Mouse (Mus musculus) spleen, adult 2 months (tissue): Measurements from ENCODE around the gene Gm42688.

ENCODE experiments used
- CTCF ChIP-seq: fragments of 200-500 bp; IDR thresholded peaks from 2 replicates; pipeline ENCODE4 v1.5.1; 2011; ENCODE audit warnings: mild to moderate bottlenecking, inconsistent platforms; ENCODE audit not compliant: insufficient read depth, insufficient read length, insufficient replicate concordance; ENCODE audit errors: extremely low read depth
- POLR2A ChIP-seq: fragments of 200-500 bp; IDR thresholded peaks from 2 replicates; pipeline ENCODE4 v1.6.1; 2011; ENCODE audit warnings: low read depth, low read length, inconsistent platforms

DNA sequence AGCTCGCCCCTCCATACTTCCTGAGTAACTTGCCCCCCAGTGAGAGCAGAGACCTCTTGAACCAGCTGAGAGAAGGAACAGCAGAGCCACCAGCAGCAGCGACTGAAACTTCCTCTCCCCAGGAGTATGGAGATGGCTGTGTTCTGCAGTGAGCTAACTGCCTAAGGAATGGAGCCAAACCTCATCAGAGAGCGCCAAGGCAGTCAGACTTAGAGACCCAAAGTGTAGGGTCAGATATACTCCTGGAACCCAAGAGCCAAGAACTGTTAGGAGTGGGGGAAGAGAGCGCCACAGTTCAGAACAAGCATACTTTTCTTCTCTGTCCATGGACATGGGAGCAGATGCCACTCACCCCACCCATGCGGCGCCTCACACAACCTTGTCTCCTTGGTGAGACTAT is 35.0 kb upstream of the Gm42688 start:
- TF ChIP-seq CTCF (no peak), POLR2A (no peak)
